Mouse (Mus musculus): ENCODE results near the gene Gm10642.

- TF ChIP-seq EP300 (IDR thresholded peaks at IDR 0.05; ENCODE audit: insufficient read depth, low read depth, low read length) (no peak), CTCF (IDR thresholded peaks at IDR 0.05; ENCODE audit: low read depth, low read length) (no peak), POLR2A (IDR thresholded peaks at IDR 0.05; ENCODE audit: insufficient read depth, low read length) (no peak)
Observed at GRCm38 (mm10) chr9:70611026-70611673, 44.9 kb upstream of the Gm10642 start.

Data from ES-Bruce4 (cell line).